Mouse (Mus musculus): ENCODE measurements around the gene Polr2a.

GRCm38 (mm10) chr11:69765221-69766125 lies 7.0 kb upstream of the Polr2a start, which contains the start of gene Zbtb4:
- no peak for TF ChIP-seq MYOD1 (IDR thresholded peaks at IDR 0.05; ENCODE audit: control insufficient read depth, insufficient read length, low read depth)
- TF ChIP-seq CTCF (IDR thresholded peaks at IDR 0.05; ENCODE audit: control insufficient read depth, insufficient read depth, insufficient read length) = no peak
- TF ChIP-seq MAX (IDR thresholded peaks at IDR 0.05) = no peak
- no peak for TF ChIP-seq USF1 (IDR thresholded peaks at IDR 0.05; ENCODE audit: low read depth)
- no peak for TF ChIP-seq CEBPB (IDR thresholded peaks at IDR 0.05; ENCODE audit: low read depth)
- TF ChIP-seq MYOG (IDR thresholded peaks at IDR 0.05; ENCODE audit: control insufficient read depth, extremely low read depth, insufficient read length) = no peak
